Mouse (Mus musculus) regulatory T cell (primary cell): ENCODE measurements around the gene Cald1.

ENCODE experiments used
- in situ Hi-C: fragments of 300-600 bp; cut with MboI, MseI; formaldehyde crosslinking; loops from one replicate; pipeline ENCODE4 v1.15.1; 2025; ENCODE audit warnings: high pct_unique_total_duplicates

Gene Cald1

GRCm38 (mm10) chr6:34613122-34613521 lies 14.8 kb downstream of the Cald1 start:
- in situ Hi-C loops = no loop called here

- in situ Hi-C loops = no loop called here
These were observed 17.1 kb downstream of the Cald1 start for GRCm38 (mm10) chr6:34615419-34615818.

GRCm38 (mm10) chr6:34619494-34619893 lies 21.2 kb downstream of the Cald1 start:
- in situ Hi-C loops = no loop called here

- in situ Hi-C loops = no loop called here
These were observed 21.9 kb downstream of the Cald1 start for GRCm38 (mm10) chr6:34620242-34620641.

GRCm38 (mm10) chr6:34622865-34623264 lies 24.6 kb downstream of the Cald1 start:
- in situ Hi-C loops = no loop called here

- in situ Hi-C loops = no loop called here
These were observed 25.0 kb downstream of the Cald1 start for GRCm38 (mm10) chr6:34623290-34623689.

GRCm38 (mm10) chr6:34624536-34624935 lies 26.2 kb downstream of the Cald1 start:
- in situ Hi-C loops = no loop called here

GRCm38 (mm10) chr6:34626586-34627245 lies 28.4 kb downstream of the Cald1 start:
- in situ Hi-C loops = no loop called here

GRCm38 (mm10) chr6:34628131-34628530 lies 29.8 kb downstream of the Cald1 start:
- in situ Hi-C loops = no loop called here

GRCm38 (mm10) chr6:34633776-34634175 lies 35.5 kb downstream of the Cald1 start:
- in situ Hi-C loops = no loop called here

- in situ Hi-C loops = no loop called here
These were observed 39.5 kb downstream of the Cald1 start for GRCm38 (mm10) chr6:34637588-34638438.

GRCm38 (mm10) chr6:34638667-34639066 lies 40.4 kb downstream of the Cald1 start:
- in situ Hi-C loops = no loop called here

- in situ Hi-C loops = no loop called here
These were observed 41.9 kb downstream of the Cald1 start for GRCm38 (mm10) chr6:34640226-34640625.

GRCm38 (mm10) chr6:34641081-34641480 lies 42.8 kb downstream of the Cald1 start:
- in situ Hi-C loops = no loop called here

GRCm38 (mm10) chr6:34642075-34642547 lies 43.8 kb downstream of the Cald1 start:
- in situ Hi-C loops = no loop called here

- in situ Hi-C loops = no loop called here
These were observed 49.9 kb downstream of the Cald1 start for GRCm38 (mm10) chr6:34648017-34648787.

GRCm38 (mm10) chr6:34651298-34651697 lies 53.0 kb downstream of the Cald1 start:
- in situ Hi-C loops = no loop called here

- in situ Hi-C loops = loop anchor here (5.0 kb wide), 1 partner anchor 52 kb away; no protein-coding TSS in a partner anchor
These were observed 57.4 kb downstream of the Cald1 start for GRCm38 (mm10) chr6:34655719-34656118.

GRCm38 (mm10) chr6:34658791-34659190 lies 60.5 kb downstream of the Cald1 start:
- in situ Hi-C loops = loop anchor here (5.0 kb wide), 1 partner anchor 49 kb away; no protein-coding TSS in a partner anchor

GRCm38 (mm10) chr6:34660724-34661123 lies 62.4 kb downstream of the Cald1 start:
- in situ Hi-C loops = no loop called here

GRCm38 (mm10) chr6:34662626-34663025 lies 64.3 kb downstream of the Cald1 start:
- in situ Hi-C loops = no loop called here

- in situ Hi-C loops = no loop called here
These were observed 66.0 kb downstream of the Cald1 start for GRCm38 (mm10) chr6:34664291-34664690.
